Mouse (Mus musculus) brain, embryonic 14.5 days (tissue): ENCODE results near the gene Hmox1. TPM values are rescaled to one million over a fixed set of nuclear protein-coding genes. Genes with fewer than 3 reads are reported as not detected.
A peak's percentile ranks its signal among the peaks of the same experiment; 100 is the strongest.

ENCODE experiments used
- DNase-seq: peaks from one replicate; pipeline ENCODE4 v3.0.0-alpha.2; 2011; ENCODE audit warnings: low read depth
- CTCF ChIP-seq: fragments of 200-500 bp; IDR thresholded peaks from 2 replicates; pipeline ENCODE4 v1.5.1; 2012; ENCODE audit warnings: inconsistent platforms, mild to moderate bottlenecking, moderate library complexity, borderline replicate concordance; ENCODE audit not compliant: insufficient read depth, insufficient read length; ENCODE audit errors: extremely low read depth
- POLR2A ChIP-seq: fragments of 200-500 bp; IDR thresholded peaks from 2 replicates; pipeline ENCODE4 v1.6.1; 2012; ENCODE audit warnings: mild to moderate bottlenecking, inconsistent platforms, borderline replicate concordance; ENCODE audit not compliant: poor library complexity, insufficient read depth, insufficient read length, severe bottlenecking; ENCODE audit errors: extremely low read depth
- polyA plus RNA-seq: library from polyadenylated mRNA; depleted of rRNA; stranded (reverse); fragments of >200 nt; gene quantifications from 2 replicates; pipeline ENCODE4 v1.2.3, GENCODE M21; 2012; rRNA removed

Gene Hmox1
- 9.1 and 16.2 TPM in 2 replicates for polyA plus RNA-seq

- no peak for TF ChIP-seq CTCF
- TF ChIP-seq POLR2A: no peak
- peak; percentile 95 for DNase-seq
Measured at GRCm38 (mm10) chr8:75093399-75094156, at the start of gene Hmox1. Hmox1 (plus strand) TSS chr8:75093621.

DNA sequence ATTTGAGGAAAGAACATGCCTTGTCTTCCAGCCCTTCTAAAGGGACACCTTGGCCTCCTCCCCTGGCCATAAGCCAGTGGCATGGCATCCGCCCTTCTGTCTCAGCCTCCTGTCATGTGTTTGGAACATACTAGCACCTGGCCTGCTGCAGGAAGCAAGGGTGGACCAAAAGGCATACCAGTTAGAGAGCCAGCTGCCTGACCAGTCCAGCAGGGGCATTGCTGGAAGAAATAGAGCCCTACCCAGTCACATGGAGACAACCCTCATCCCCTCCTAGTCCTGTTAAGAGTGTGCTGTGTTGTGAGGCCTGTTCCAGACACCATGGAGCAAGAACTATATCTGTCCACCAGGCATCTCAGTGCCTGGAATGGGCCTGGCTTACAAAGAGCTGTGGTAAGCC, 47.1 kb upstream of the Hmox1 start:
- no peak for DNase-seq
- TF ChIP-seq CTCF: no peak
- no peak for TF ChIP-seq POLR2A

- no peak for TF ChIP-seq CTCF
- no peak for TF ChIP-seq POLR2A
- no peak for DNase-seq
Measured at GRCm38 (mm10) chr8:75047784-75048183, 45.6 kb upstream of the Hmox1 start.

DNA sequence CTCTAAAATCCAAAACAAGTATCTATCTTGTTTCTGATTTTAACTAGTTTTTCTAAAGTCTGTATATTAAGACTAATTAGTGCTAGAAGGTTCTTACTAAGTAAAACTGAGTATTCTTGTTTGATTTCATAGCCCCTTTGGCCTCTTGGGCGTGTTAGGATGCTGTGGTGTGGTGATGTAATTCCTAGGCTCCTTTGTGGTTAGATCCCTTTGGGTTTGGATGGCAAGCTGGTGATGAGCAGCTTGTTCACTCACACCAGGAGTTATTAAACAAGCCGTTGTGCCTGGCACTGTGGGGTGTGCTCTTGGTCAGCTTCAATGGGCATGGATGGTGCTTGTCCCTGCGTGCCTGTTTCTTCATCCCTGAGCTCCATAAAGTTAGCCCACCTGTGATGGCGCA, 40.1 kb upstream of the Hmox1 start:
- TF ChIP-seq POLR2A: no peak
- TF ChIP-seq CTCF: no peak
- DNase-seq: no peak

- DNase-seq: no peak
- no peak for TF ChIP-seq CTCF
- no peak for TF ChIP-seq POLR2A
Measured at GRCm38 (mm10) chr8:75055673-75056072, 37.7 kb upstream of the Hmox1 start.

GRCm38 (mm10) chr8:75060022-75060421, 33.4 kb upstream of the Hmox1 start:
- no peak for DNase-seq
- TF ChIP-seq CTCF (no peak), POLR2A (no peak)

- TF ChIP-seq CTCF (no peak), POLR2A (no peak)
Measured at GRCm38 (mm10) chr8:75060815-75061214, 32.6 kb upstream of the Hmox1 start.

DNA sequence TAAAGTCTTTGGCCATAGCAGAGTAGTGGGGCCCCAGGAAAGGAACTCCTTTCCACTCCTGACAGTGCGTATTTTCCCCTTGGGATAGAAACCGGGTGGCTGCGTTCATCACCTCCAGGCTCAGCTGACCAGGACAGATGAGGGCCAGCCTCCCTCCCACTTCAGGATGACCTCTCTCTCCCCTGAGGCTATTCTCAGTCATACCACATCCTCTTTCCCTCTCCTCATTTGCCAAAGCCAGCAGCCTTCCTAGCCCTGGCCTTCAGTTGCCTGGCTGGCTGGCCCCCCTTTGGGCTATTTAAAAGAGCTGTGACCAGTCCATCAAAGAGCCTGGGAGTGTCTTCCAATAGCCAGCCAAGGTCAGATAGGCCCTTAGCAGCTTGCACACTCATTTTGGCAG, 30.1 kb upstream of the Hmox1 start:
- DNase-seq: no peak
- TF ChIP-seq CTCF (no peak), POLR2A (no peak)

More at GRCm38 (mm10) chr8:75060815-75061214, 32.6 kb upstream of the Hmox1 start:
- DNase-seq: no peak

- TF ChIP-seq CTCF: no peak
- TF ChIP-seq POLR2A: no peak
- no peak for DNase-seq
Measured at GRCm38 (mm10) chr8:75064790-75065189, 28.6 kb upstream of the Hmox1 start.

DNA sequence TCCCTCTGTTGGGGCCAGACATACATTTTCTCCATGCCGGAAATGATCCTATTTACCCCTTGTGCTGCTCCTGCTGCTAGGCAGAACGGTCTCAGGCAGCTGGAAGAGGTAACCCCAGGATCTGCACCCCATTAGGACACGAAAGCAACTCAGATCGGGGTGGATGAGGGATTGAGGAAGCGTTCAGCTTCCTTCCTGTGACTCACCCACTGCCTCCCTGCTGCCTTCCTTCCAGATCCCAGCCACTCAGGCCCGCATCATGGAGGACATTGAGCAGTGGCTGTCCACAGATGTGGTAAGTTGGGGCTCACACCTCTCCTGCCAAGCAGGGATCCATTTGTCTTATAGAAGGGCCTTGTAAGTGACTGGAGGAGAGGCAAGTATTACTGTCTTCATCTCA, 26.1 kb upstream of the Hmox1 start:
- DNase-seq: no peak
- no peak for TF ChIP-seq CTCF
- no peak for TF ChIP-seq POLR2A

- TF ChIP-seq CTCF (no peak), POLR2A (no peak)
- DNase-seq: no peak
Measured at GRCm38 (mm10) chr8:75070297-75070696, 23.1 kb upstream of the Hmox1 start.
